Comparison of ENCODE assay signal across 18 mouse cellular contexts in the genomic region with DNA sequence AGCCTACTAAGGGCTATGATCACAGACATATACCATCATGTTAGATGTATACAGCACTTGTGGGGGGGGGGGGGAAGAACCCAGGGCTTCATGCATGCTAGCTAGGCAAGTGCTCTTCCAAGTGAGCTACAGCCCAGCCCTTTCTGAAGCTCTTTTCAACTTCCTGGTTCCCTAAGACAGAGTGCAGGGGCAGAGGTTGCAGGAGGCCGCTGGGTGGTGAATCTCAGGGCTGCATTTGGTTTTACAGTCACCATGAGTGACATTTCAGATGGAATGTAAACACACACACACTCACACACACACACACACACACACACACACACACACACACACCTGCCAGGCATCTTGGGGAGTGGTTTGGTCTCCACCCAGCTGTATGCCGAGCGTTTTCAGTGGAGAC.
"Had no signal": no experiment of that assay in that cellular context is flagged by ENCODE, and none has a peak within 500 bp of the region (broad histone marks: within the 10 kb centered on the region; RNA-seq: fewer than 3 reads in every experiment).

No protein-coding gene starts in this region.

- H3K27ac ChIP-seq: kidney, postnatal 0 days; left cerebral cortex, adult 2 months; liver, embryonic 13.5 days; midbrain, embryonic 12.5 days; neural tube, embryonic 13.5 days had no signal

- H3K4me1 ChIP-seq: liver, embryonic 13.5 days; neural tube, embryonic 13.5 days had no signal

- H3K4me3 ChIP-seq: left cerebral cortex, adult 2 months; liver, embryonic 13.5 days; midbrain, embryonic 12.5 days; myocyte; neural tube, embryonic 13.5 days had no signal

- H3K9ac ChIP-seq: liver, embryonic 13.5 days; midbrain, embryonic 12.5 days; neural tube, embryonic 13.5 days had no signal

- H3K4me2 ChIP-seq: liver, embryonic 13.5 days; midbrain, embryonic 12.5 days; neural tube, embryonic 13.5 days had no signal

- H3K27me3 ChIP-seq: liver, embryonic 13.5 days; midbrain, embryonic 12.5 days; neural tube, embryonic 13.5 days had no signal

- ATAC-seq: midbrain, embryonic 16.5 days had no signal

- H3K9me3 ChIP-seq: liver, embryonic 13.5 days; midbrain, embryonic 12.5 days; neural tube, embryonic 13.5 days had no signal

- DNase-seq: kidney, adult 2 months; kidney, postnatal 25 days; layer of hippocampus, postnatal 36 days; liver, embryonic 13.5 days; lung, adult 2 months; lung, postnatal 14 days; lung, postnatal 4 days; right cerebral cortex, postnatal 14 days; right cerebral cortex, postnatal 4 days; thymus, adult 2 months; thymus, postnatal 14 days; thymus, postnatal 4 days had no signal

- H3K36me3 ChIP-seq: liver, embryonic 13.5 days; midbrain, embryonic 12.5 days; neural tube, embryonic 13.5 days had no signal
